Mouse (Mus musculus) heart, adult 2 months (tissue): ENCODE results near the gene Ddx27. TPM values are rescaled to one million over a fixed set of nuclear protein-coding genes. Genes with fewer than 3 reads are reported as not detected.

ENCODE experiments used
- DNase-seq, 2 experiments: peaks; one replicate each; pipeline ENCODE4 v3.0.0; 2021
- H3K27ac ChIP-seq: fragments of 200-600 bp; 2 replicates; pipeline ENCODE4 v1.8.1; 2022
- H3K27me3 ChIP-seq: fragments of 200-500 bp; 2 replicates; pipeline ENCODE4 v1.6.1; 2012; ENCODE audit warnings: mild to moderate bottlenecking, low read length, inconsistent platforms, mixed read lengths; ENCODE audit not compliant: control insufficient read depth, insufficient read depth
- H3K36me3 ChIP-seq: fragments of 200-500 bp; 2 replicates; pipeline ENCODE4 v1.6.1; 2012; ENCODE audit warnings: low read length, inconsistent platforms; ENCODE audit not compliant: control insufficient read depth, insufficient read depth
- H3K4me1 ChIP-seq: fragments of 200-500 bp; 2 replicates; pipeline ENCODE4 v1.6.1; 2011; ENCODE audit warnings: low read length; ENCODE audit not compliant: control insufficient read depth, insufficient read depth
- H3K4me3 ChIP-seq: fragments of 200-600 bp; 2 replicates; pipeline ENCODE4 v1.8.1; 2022
- H3K79me2 ChIP-seq: fragments of 200-500 bp; replicated peaks from 2 replicates; pipeline ENCODE4 v1.6.1; 2012; ENCODE audit warnings: mild to moderate bottlenecking, inconsistent platforms, low read length, moderate library complexity, mixed read lengths; ENCODE audit not compliant: control insufficient read depth, insufficient read depth
- H3K9ac ChIP-seq: fragments of 200-500 bp; 2 replicates; pipeline ENCODE4 v1.6.1; 2012; ENCODE audit warnings: low read depth, mild to moderate bottlenecking, control low read depth, inconsistent platforms, low read length, mixed read lengths
- CTCF ChIP-seq: fragments of 200-600 bp; IDR thresholded peaks from 2 replicates; pipeline ENCODE4 v1.8.1; 2022; ENCODE audit warnings: antibody characterized with exemption, mild to moderate bottlenecking, moderate library complexity
- EP300 ChIP-seq: fragments of 200-500 bp; IDR thresholded peaks from 2 replicates; pipeline ENCODE4 v1.6.1; 2011; ENCODE audit warnings: low read depth, low read length, control low read depth; ENCODE audit not compliant: insufficient read depth
- POLR2A ChIP-seq: fragments of 200-500 bp; IDR thresholded peaks from 2 replicates; pipeline ENCODE4 v1.6.1; 2011; ENCODE audit warnings: mild to moderate bottlenecking, low read depth, low read length, control low read depth; ENCODE audit not compliant: insufficient read depth
- WGBS: fragments of 180-500 bp; shearing (Covaris S2); methylation state at CpG from one replicate; pipeline ENCODE4 v1.1.7; 2018; 5-methylcytosine and 5-hydroxymethylcytosine counted together
- intact Hi-C: fragments of 180-260 bp; cut with DNase I; formaldehyde crosslinking; loops from one replicate; pipeline ENCODE4 v1.15.1; 2025
- polyA plus RNA-seq: library from polyadenylated mRNA; depleted of rRNA; stranded (reverse); fragments of >200 nt; gene quantifications from 2 replicates; pipeline ENCODE4 v1.2.3, GENCODE M21; 2012
- total RNA-seq, 2 experiments: library from RNA; stranded (reverse); gene quantifications; 2 replicates each; pipeline ENCODE4 v1.2.3; 2021

Ddx27 gene
- total and polyA plus RNA-seq, 3 experiments, result 6.9 to 11.3 (median 10.9) TPM

GRCm38 (mm10) chr2:167028553-167028952 lies 13.6 kb downstream of the Ddx27 start:
- Histone ChIP-seq H3K27ac (no peak overlapping the region), H3K4me1 (no peaks in the 10 kb centered on the region), H3K36me3 (no peaks in the 10 kb centered on the region), H3K27me3 (no peaks in the 10 kb centered on the region), H3K79me2 (no peaks in the 10 kb centered on the region), H3K4me3 (no peak overlapping the region), H3K9ac (no peak overlapping the region)
- 73% methylated on average over 7 of the region's 7 CpGs for WGBS
- no peak for TF ChIP-seq POLR2A
- no peak for TF ChIP-seq CTCF
- TF ChIP-seq EP300, result no peak
- intact Hi-C loops, result no loop called here
- DNase-seq, result no peak

- Histone ChIP-seq H3K27ac (no peak overlapping the region), H3K79me2 (no peaks in the 10 kb centered on the region), H3K4me3 (no peak overlapping the region), H3K36me3 (no peaks in the 10 kb centered on the region), H3K27me3 (no peaks in the 10 kb centered on the region), H3K4me1 (no peaks in the 10 kb centered on the region), H3K9ac (no peak overlapping the region)
- no peak for DNase-seq
- 95% methylated on average over 4 of the region's 4 CpGs for WGBS
- intact Hi-C loops, result no loop called here
- TF ChIP-seq EP300 (no peak), CTCF (peak; percentile 25), POLR2A (no peak)
Observed at GRCm38 (mm10) chr2:167030507-167030906, 15.5 kb downstream of the Ddx27 start.

GRCm38 (mm10) chr2:167037710-167038109 lies 22.7 kb downstream of the Ddx27 start:
- TF ChIP-seq POLR2A (no peak), CTCF (no peak), EP300 (no peak)
- Histone ChIP-seq H3K27ac (no peak overlapping the region), H3K36me3 (no peaks in the 10 kb centered on the region), H3K79me2 (no peaks in the 10 kb centered on the region), H3K4me1 (no peaks in the 10 kb centered on the region), H3K27me3 (no peaks in the 10 kb centered on the region), H3K9ac (no peak overlapping the region), H3K4me3 (no peak overlapping the region)
- intact Hi-C loops, result no loop called here
- no peak for DNase-seq
- WGBS, result 90% methylated on average over 12 of the region's 12 CpGs

DNA sequence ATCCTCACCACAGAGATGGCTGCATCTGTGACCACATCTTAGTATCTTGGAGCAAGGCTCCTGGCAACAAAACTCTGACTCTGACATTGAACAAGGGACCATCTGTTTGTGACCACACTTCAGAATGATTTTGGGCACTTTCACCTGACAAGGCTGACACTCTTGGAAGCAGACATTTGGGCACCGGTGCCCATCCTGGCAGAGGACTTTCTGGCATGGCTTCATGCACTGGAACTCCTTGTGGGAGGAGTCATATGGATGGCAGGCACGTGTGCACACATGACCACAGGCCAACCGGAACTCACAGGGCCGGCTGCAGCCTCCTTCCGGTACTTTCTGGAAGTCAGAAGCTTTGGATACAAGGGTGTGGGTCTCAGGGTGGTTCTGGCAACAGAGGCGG lies 23.3 kb downstream of the Ddx27 start:
- DNase-seq, result no peak
- no peak overlapping the region for H3K9ac ChIP-seq
- H3K27me3 ChIP-seq, result no peaks in the 10 kb centered on the region
- H3K36me3 ChIP-seq, result no peaks in the 10 kb centered on the region
- intact Hi-C loops, result no loop called here
- no peaks in the 10 kb centered on the region for H3K79me2 ChIP-seq
- no peak overlapping the region for H3K4me3 ChIP-seq
- TF ChIP-seq POLR2A (no peak), EP300 (no peak), CTCF (no peak)
- H3K27ac ChIP-seq, result no peak overlapping the region
- 69% methylated on average over 6 of the region's 6 CpGs for WGBS
- no peaks in the 10 kb centered on the region for H3K4me1 ChIP-seq

GRCm38 (mm10) chr2:167038716-167039115 lies 23.7 kb downstream of the Ddx27 start:
- no peak for DNase-seq
- Histone ChIP-seq H3K9ac (no peak overlapping the region), H3K4me3 (no peak overlapping the region), H3K4me1 (no peaks in the 10 kb centered on the region), H3K79me2 (no peaks in the 10 kb centered on the region), H3K36me3 (no peaks in the 10 kb centered on the region), H3K27me3 (no peaks in the 10 kb centered on the region), H3K27ac (no peak overlapping the region)
- TF ChIP-seq POLR2A (no peak), CTCF (no peak), EP300 (no peak)
- intact Hi-C loops, result no loop called here
- WGBS, result 90% methylated on average over 7 of the region's 7 CpGs

GRCm38 (mm10) chr2:167039386-167039785 lies 24.4 kb downstream of the Ddx27 start:
- TF ChIP-seq EP300 (no peak), POLR2A (no peak), CTCF (no peak)
- 86% methylated on average over 8 of the region's 8 CpGs for WGBS
- no peaks in the 10 kb centered on the region for H3K36me3 ChIP-seq
- H3K79me2 ChIP-seq, result no peaks in the 10 kb centered on the region
- H3K4me1 ChIP-seq, result no peaks in the 10 kb centered on the region
- no peaks in the 10 kb centered on the region for H3K27me3 ChIP-seq
- no peak overlapping the region for H3K9ac ChIP-seq
- no peak for DNase-seq
- intact Hi-C loops, result no loop called here
- no peak overlapping the region for H3K27ac ChIP-seq
- H3K4me3 ChIP-seq, result no peak overlapping the region
